Mouse (Mus musculus): ENCODE measurements around the gene E2f4.

E2f4 gene

DNA sequence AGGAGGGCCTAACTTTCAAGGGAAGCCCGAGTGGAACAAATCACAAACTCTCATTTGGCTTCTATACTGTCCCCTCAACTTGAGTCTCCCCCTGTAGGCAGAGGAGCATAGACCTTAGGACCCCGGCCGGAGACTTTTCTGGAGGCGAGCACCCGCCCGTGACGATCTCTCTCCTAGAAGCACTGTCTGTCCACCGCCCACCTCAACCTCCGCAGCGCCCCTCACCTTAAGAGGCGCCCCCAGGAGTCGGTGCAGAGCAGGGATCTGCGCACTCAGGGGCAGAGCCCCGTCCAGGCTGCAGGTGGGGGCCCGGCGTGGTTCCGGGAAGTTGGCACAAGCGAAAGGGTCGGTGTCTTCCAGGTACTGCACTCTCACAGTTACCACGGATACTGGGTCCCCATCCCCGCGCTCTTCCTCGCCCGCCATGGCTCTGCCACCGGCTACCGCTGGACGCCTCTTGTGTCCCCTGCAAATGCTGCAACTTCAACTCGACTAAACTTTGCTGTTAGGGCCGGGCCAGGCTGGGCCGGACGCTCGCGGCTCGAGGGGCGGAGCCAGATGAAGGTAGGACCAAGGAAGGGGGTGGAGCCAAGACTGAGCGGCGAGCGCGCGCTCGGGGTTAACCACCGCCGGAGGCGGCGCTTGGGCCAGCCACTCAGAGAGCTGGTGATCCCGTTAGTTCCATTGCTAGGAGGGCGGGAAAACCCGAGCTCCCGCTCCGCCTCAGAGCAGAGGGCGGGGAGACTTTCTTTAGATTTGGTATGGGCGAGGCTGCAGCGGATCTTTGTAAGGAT is 50.2 kb downstream of the E2f4 start, which contains the start of gene Fhod1:
Gene Fhod1 (minus strand): TSS at position 526 of the 794 bp plus-strand sequence.
- peak; percentile 98 for DNase-seq (ENCODE audit: inconsistent ontology term)

DNA sequence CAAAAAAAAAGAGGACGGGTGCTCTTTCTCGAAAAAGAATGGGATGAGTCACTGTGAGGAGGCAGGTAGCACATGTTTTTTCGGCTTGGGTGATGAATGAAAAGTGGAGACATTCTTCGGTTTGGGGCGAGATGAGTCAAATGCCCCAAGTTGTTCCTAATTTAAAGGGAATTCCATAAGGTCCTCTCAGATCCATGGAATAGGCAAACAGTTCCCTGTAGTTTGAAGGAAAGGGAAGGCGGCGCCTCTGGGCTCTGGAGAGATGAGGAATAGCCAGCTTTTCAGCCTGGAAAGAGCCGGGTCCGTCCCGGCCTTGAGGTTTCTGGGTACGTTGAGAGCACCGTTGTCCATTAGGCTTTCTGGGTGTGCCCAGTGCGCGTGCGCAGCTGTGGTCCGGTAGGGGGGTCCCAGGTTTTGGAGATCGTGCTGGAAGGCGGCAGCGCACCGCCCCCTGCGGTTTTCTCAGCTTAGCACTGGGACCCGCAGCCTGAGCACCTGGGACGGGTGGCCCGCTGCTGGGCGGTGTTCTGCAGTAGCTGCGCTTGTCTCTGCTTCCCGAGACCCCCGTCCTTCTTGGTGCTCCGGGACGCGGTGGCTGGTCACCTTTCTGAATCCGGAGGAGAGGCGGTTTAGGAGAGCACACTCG is 51.1 kb downstream of the E2f4 start, which contains the start of gene Slc9a5:
Gene Slc9a5 (plus strand): TSS at position 394 of the 646 bp plus-strand sequence.
- DNase-seq (ENCODE audit: inconsistent ontology term) = peak; percentile 51

DNA sequence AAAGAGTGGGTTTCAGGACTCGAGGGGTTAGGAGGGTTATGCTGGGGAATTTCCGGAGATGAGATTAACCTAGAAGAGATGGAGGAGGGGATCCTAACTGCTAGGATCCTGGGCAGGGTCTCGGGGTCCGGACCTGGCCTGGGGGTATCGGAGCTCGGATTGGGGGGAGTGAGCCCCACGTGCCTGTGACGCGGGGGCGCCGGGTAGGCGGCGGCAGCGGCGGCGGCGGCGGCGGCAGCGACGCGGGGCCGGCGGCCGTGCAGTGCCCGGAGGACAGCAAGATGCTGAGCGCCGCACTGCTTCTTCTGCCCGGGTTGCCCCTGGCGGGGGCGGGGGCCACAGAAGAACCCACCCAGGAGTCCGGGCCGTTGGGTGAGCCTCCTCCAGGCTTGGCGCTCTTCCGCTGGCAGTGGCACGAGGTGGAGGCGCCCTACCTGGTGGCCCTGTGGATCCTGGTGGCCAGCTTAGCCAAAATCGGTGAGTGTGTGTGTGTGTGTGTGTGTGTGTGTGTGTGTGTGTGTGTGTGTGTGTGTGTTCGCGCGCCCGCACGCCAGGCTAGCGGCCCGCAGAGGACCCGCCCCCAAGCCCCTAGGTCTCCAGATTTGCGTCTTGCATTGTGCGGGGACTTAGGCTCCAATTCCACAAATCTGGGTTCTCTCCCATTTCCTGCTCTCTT is 51.8 kb downstream of the E2f4 start:
- DNase-seq (ENCODE audit: inconsistent ontology term) = peak; percentile 60

DNA sequence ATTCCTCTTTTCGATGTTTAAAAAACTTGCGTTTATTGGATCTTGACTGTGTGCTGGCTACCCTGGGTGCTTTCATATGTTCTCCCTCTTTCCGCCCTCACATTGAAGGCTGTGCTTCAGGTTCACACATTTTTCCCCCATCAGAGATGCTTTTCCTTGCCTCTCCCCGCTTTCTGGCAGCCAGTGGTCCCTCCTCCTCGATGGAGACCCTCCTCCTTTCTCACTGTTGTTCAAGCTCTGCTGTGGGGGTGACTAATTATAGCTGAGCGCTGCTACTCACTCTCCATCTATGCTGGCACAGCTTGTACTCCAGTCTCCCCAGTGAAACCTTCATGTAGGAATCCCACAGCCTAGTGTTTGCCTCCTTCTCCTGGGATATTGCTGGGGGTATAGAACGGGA is 52.7 kb downstream of the E2f4 start:
- no peak for DNase-seq (ENCODE audit: inconsistent ontology term)

DNA sequence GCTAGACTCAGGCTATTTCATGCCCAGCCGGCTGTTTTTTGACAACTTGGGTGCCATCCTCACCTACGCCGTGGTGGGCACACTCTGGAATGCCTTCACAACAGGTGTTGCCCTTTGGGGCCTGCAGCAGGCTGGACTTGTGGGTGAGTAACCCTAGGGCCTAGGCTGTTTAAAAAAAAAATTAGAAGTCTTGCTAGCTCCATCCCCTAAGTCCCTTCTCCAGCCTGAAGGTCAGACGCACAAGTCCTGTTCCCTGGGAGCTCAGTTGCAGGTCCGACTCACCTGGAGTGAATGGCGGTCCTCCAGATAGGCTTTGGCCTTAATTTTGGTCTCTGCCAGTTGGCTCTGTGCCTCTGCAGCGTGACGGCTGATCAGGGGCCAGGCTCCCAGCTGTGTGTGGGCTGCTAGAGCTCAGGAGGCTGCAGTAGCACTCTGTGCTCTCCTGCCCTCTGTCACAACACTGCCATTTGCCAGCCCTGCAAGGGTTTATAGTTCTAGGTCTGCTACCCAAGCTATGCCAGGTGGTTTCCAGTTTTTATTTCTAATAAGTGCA is 56.2 kb downstream of the E2f4 start:
- DNase-seq (ENCODE audit: inconsistent ontology term) = no peak

DNA sequence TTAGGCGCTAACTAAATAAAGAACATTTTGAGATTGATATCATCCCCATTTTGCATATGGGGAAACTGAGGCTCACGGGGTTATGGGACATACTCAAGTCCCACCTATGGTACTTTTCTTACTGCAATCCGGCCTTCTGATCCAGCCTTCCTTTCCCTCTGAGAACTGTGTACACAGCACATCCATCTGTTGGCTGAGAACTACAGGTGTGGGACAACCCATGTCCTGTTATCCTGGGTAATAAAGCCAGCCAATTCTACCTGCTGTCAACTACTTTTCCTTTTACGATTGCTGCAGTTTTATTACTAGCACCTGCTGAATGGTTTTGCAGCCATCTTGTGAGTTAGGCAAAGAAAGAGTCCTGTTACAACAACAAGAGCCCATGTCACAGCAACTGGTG is 57.1 kb downstream of the E2f4 start:
- DNase-seq (ENCODE audit: inconsistent ontology term) = no peak
